Mouse (Mus musculus) liver, adult 2 months (tissue): ENCODE data around the gene Kif20b. TPM values are rescaled to one million over a fixed set of nuclear protein-coding genes. Genes with fewer than 3 reads are reported as not detected.
A peak's percentile ranks its signal among the peaks of the same experiment; 100 is the strongest.

ENCODE experiments used
- DNase-seq: peaks from one replicate; pipeline ENCODE4 v3.0.0-alpha.2; 2011; ENCODE audit warnings: low read depth, low spot score; ENCODE audit errors: extremely low read depth
- H3K27ac ChIP-seq: fragments of 200-500 bp; replicated peaks from 2 replicates; pipeline ENCODE4 v1.5.1; 2012; ENCODE audit warnings: low read depth, mild to moderate bottlenecking, control low read depth, inconsistent platforms, low read length; ENCODE audit not compliant: insufficient read depth
- H3K27me3 ChIP-seq: fragments of 200-500 bp; 2 replicates; pipeline ENCODE4 v1.6.1; 2012; ENCODE audit warnings: mild to moderate bottlenecking, moderate library complexity, low read length, inconsistent platforms; ENCODE audit not compliant: control insufficient read depth, insufficient read depth
- H3K36me3 ChIP-seq: fragments of 200-500 bp; 2 replicates; pipeline ENCODE4 v1.6.1; 2012; ENCODE audit warnings: low read length, inconsistent platforms; ENCODE audit not compliant: control insufficient read depth, insufficient read depth
- H3K4me1 ChIP-seq: fragments of 200-500 bp; 2 replicates; pipeline ENCODE4 v1.6.1; 2011; ENCODE audit warnings: low read length; ENCODE audit not compliant: control insufficient read depth, insufficient read depth
- H3K4me3 ChIP-seq: fragments of 200-500 bp; 2 replicates; pipeline ENCODE4 v1.5.1; 2011; ENCODE audit warnings: low read depth, mild to moderate bottlenecking, control low read depth, low read length, moderate library complexity; ENCODE audit not compliant: insufficient read depth
- H3K79me2 ChIP-seq: fragments of 200-500 bp; 2 replicates; pipeline ENCODE4 v1.6.1; 2012; ENCODE audit warnings: inconsistent platforms, mild to moderate bottlenecking, low read length, moderate library complexity; ENCODE audit not compliant: control insufficient read depth, insufficient read depth
- H3K9ac ChIP-seq: fragments of 200-500 bp; 2 replicates; pipeline ENCODE4 v1.6.1; 2012; ENCODE audit warnings: low read depth, mild to moderate bottlenecking, control low read depth, inconsistent platforms, low read length
- CTCF ChIP-seq: fragments of 200-500 bp; IDR thresholded peaks from 2 replicates; pipeline ENCODE4 v1.5.1; 2011; ENCODE audit warnings: low read depth, low read length, control low read depth
- POLR2A ChIP-seq: fragments of 200-500 bp; IDR thresholded peaks from 2 replicates; pipeline ENCODE4 v1.6.1; 2011; ENCODE audit warnings: low read length, control low read depth; ENCODE audit not compliant: insufficient read depth; ENCODE audit errors: extremely low read depth
- WGBS: fragments of 180-500 bp; shearing (Covaris S2); methylation state at CpG from one replicate; pipeline ENCODE4 v1.1.7; 2018; 5-methylcytosine and 5-hydroxymethylcytosine counted together
- polyA plus RNA-seq: library from polyadenylated mRNA; depleted of rRNA; stranded (reverse); fragments of >200 nt; gene quantifications from 2 replicates; pipeline ENCODE4 v1.2.3, GENCODE M21; 2012; rRNA removed
- total RNA-seq: library from RNA; depleted of rRNA; stranded (reverse); fragments of >200 nt; gene quantifications from 2 replicates; pipeline ENCODE4 v1.2.3, GENCODE M21; 2014; rRNA removed

The Kif20b gene
- total and polyA plus RNA-seq, 2 experiments = 0.65 TPM; not detected in 1

DNA sequence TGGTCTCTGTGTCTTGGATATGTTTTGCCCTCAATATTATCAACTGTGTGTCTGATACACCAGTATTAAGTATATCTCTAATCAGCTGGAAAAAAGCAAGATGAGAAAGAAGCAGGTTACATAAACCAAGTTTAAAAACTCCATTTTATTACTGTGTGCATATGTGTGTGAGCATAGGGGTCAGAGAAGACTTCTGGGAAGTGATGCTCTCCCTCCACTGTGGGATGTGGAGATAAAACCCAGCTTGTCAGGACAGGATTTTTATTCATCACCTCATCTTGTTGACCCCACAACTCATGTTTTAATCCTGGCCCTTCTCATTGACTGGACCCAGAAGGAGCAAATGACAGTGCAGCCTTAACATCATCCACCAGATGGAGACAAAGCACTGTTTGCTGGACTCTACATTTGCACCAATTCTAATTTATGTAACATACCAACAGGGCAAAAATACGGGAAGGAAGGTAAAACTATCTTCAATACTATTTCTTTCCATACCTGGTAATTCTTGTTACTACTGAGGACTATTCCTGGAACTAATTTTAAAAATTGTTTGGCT is 70.9 kb downstream of the Kif20b start:
- Histone ChIP-seq H3K4me1 (no peaks in the 10 kb centered on the region), H3K27me3 (no peaks in the 10 kb centered on the region), H3K36me3 (no peaks in the 10 kb centered on the region), H3K27ac (no peak overlapping the region), H3K9ac (no peak overlapping the region), H3K4me3 (no peak overlapping the region), H3K79me2 (no peaks in the 10 kb centered on the region)
- no peak for TF ChIP-seq POLR2A
- peak; percentile 39 for TF ChIP-seq CTCF
- WGBS = 12% methylated on average over 1 of the region's 1 CpGs
- peak; percentile 15 for DNase-seq

DNA sequence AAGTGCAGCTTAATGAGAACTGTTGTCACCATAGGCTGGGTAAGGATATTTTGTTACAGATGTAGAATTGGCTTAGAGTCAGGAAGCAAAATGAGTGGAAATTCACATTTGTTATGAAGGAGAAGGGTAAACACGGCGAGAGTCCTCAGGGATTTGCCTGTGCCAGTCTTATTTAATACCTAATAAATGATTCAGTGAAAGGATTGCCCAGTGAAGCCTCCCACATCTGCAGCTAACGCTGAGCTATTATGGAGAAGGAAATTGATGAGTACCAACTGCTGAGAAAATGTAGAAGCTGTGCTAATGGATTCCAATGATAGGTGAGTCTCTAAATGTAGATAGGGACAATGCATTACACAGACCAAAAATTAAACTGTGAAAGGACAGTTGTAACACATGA is 92.9 kb downstream of the Kif20b start:
- Histone ChIP-seq H3K36me3 (no peaks in the 10 kb centered on the region), H3K4me1 (no peaks in the 10 kb centered on the region), H3K79me2 (no peaks in the 10 kb centered on the region), H3K27ac (no peak overlapping the region), H3K9ac (no peak overlapping the region), H3K4me3 (no peak overlapping the region), H3K27me3 (no peaks in the 10 kb centered on the region)
- DNase-seq = no peak
- WGBS = 78% methylated on average over 3 of the region's 3 CpGs
- TF ChIP-seq POLR2A (no peak), CTCF (no peak)

DNA sequence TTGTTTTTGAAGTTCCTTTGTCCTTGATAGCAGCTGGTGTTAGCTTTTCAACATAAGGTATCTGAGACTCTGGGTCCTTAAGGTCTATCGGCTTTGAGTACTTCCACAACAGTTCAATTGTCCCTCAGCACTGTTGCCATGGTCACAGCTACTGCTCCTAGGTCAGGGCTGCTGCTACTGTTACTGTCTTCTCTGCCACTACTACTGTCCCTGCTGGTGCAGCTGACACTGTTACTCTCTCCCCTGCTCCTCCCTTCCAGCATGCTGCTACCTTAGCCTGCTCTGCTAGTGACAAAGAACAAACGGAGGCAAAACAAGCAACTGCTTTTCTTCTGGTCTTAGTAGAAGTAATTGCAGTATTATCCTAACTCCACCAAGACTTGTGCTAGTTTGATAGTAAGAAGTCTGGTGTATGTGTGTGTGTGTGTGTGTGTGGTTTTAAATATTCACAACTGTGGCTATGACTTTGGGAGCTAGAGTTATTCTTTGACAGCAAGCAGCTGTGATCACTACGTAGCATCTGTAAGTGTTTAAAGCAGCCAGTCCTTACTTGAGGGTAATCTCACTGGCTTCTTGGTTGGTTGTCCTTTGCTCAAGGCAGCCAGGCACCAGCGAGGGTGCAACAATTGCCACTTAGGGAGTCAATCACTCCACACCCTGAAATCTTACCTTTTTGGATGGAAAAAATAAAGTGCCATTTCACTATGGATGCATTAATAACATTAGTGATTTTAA is 95.5 kb downstream of the Kif20b start:
- Histone ChIP-seq H3K4me3 (no peak overlapping the region), H3K36me3 (no peaks in the 10 kb centered on the region), H3K79me2 (no peaks in the 10 kb centered on the region), H3K27me3 (no peaks in the 10 kb centered on the region), H3K9ac (no peak overlapping the region), H3K4me1 (no peaks in the 10 kb centered on the region), H3K27ac (no peak overlapping the region)
- no peak for DNase-seq
- 60% methylated on average over 4 of the region's 4 CpGs for WGBS
- no peak for TF ChIP-seq POLR2A
- no peak for TF ChIP-seq CTCF

DNA sequence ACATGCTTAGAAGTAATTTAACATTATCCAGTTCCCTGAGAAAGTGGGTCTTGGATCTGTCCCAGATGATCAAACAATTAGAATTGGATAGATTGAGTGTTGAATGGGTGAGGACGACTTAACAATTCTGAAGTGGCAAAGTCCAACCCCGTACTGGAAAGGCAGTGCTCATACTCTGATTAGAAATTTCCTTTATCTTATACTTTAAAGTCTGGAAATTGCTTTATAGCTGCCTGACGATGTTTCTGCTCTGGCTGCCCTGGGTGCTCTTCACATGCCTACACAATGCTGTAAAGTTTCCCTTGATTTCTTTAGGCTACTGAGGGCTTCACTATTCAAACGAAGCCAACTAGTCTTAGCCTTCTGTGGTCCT is 96.0 kb downstream of the Kif20b start:
- no peak for DNase-seq
- TF ChIP-seq CTCF (no peak), POLR2A (no peak)
- H3K4me1 ChIP-seq = no peaks in the 10 kb centered on the region
- no peaks in the 10 kb centered on the region for H3K79me2 ChIP-seq
- WGBS = 79% methylated on average over 4 of the region's 4 CpGs
- H3K27me3 ChIP-seq = no peaks in the 10 kb centered on the region
- no peak overlapping the region for H3K4me3 ChIP-seq
- no peak overlapping the region for H3K9ac ChIP-seq
- H3K27ac ChIP-seq = no peak overlapping the region
- H3K36me3 ChIP-seq = no peaks in the 10 kb centered on the region

Other genes with a start within 250 kb of the Kif20b start
- 65.6 and 85.9 TPM in 2 replicates for gene Slc16a12, start 175.1 kb upstream of the Kif20b start, total RNA-seq
- 18.6 and 23.1 TPM in 2 replicates for gene Slc16a12, start 175.1 kb upstream of the Kif20b start, polyA plus RNA-seq
- 196 and 259 TPM in 2 replicates for gene Pank1, start 42.9 kb upstream of the Kif20b start, total RNA-seq
- gene Pank1, start 42.9 kb upstream of the Kif20b start, polyA plus RNA-seq = 14.1 and 18.8 TPM in 2 replicates